8 mouse cellular contexts compared by ENCODE assay signal in the genomic region with DNA sequence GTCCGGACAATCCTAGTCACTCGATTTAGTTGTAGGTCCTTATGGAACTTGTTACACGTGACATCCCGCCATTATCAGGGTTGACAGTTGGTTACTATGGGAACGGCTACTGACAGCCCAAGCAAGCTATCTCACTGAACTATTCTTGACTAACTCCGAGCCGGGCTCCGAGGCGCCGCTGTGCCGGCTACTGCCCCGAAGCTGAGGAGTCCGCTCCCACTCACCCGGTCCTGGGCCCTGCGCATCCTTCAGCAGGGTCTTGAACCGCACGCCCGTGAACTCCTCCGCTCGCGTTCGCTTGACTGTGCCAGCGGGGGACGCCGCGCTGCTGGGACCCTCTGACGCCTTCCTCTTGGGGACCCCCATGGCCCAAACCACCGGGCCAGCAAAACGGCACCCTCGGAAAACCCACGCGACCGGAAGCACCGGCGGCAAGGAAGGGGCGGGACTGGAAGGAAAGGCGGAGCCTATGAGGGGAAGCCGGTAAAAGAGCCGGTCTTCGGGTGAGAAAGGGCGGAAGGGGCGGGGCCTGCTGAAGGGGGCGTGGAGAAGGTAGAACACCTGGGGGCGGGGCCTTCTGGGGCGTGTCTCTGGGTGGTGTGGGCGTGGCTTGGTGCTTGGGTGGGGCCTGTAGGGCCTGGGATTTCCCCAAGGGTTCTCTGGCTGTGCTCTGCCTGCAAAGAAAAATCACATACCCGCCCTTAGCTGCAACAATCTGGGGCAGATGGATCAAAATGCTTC. TPM values are rescaled to one million over a fixed set of nuclear protein-coding genes. Genes with fewer than 3 reads are reported as not detected.
DNase-seq lines count a peak whose midpoint lies in the region; ATAC-seq and TF ChIP-seq lines count a peak whose summit lies in the region.

Gene Urb1, minus strand, starts transcription at position 439 of the 741 bp plus-strand sequence.

- TF ChIP-seq POLR2A in bone marrow macrophage, adult 2 months (IDR thresholded peaks at IDR 0.05; ENCODE audit: borderline replicate concordance, low read depth, low read length), result no peak
- TF ChIP-seq POLR2A in embryonic fibroblast, embryonic 13.5 days (IDR thresholded peaks at IDR 0.05; ENCODE audit: low read depth, low read length), result peak; percentile 37

- under 1% methylated on average over 47 of the region's 47 CpGs for WGBS in heart, embryonic 10.5 days
- under 1% methylated on average over 47 of the region's 47 CpGs for WGBS in kidney, embryonic 15.5 days

- ATAC-seq in kidney, embryonic 15.5 days (replicated peaks; ENCODE audit: low FRiP score), result peak; percentile 95
- peak; percentile 97 for ATAC-seq in monocyte, adult 5-6 weeks (replicated peaks; ENCODE audit: insufficient number of reproducible peaks, low FRiP score, low TSS enrichment, poor library complexity, severe bottlenecking)

- peak; percentile 96 for DNase-seq in A20 (ENCODE audit: low read depth, low spot score)
- DNase-seq in heart, embryonic 10.5 days (ENCODE audit: low spot score), result peak; percentile 100
- peak; percentile 100 for DNase-seq in liver
- DNase-seq in spleen, postnatal 4 days (ENCODE audit: low spot score in 2 of 2), result peak; percentile 100

- no peaks in the 10 kb centered on the region for H3K9me3 ChIP-seq in heart, embryonic 10.5 days
- H3K9me3 ChIP-seq in kidney, embryonic 15.5 days (replicated peaks), result no peaks in the 10 kb centered on the region

- H3K27me3 ChIP-seq in heart, embryonic 10.5 days (ENCODE audit: insufficient read depth, poor library complexity, severe bottlenecking), result no peaks in the 10 kb centered on the region
- H3K27me3 ChIP-seq in kidney, embryonic 15.5 days, result no peaks in the 10 kb centered on the region

- 0 out of 2 replicates have a peak within 1 kb of the TSS, but pooled peaks have one; percentile 29 for H3K27ac ChIP-seq in bone marrow macrophage, adult 2 months (ENCODE audit: insufficient read depth, low read depth, low read length)
- no peak within 1 kb of the TSS for H3K27ac ChIP-seq in embryonic fibroblast, embryonic 13.5 days (ENCODE audit: insufficient read depth, low read length)
- H3K27ac ChIP-seq in heart, embryonic 10.5 days, result peak within 1 kb of the TSS; percentile 86
- peak within 1 kb of the TSS; percentile 85 for H3K27ac ChIP-seq in kidney, embryonic 15.5 days

- TF ChIP-seq CTCF in bone marrow macrophage, adult 2 months (IDR thresholded peaks at IDR 0.05; ENCODE audit: low read depth, low read length), result no peak
- TF ChIP-seq CTCF in embryonic fibroblast, embryonic 13.5 days (IDR thresholded peaks at IDR 0.05; ENCODE audit: borderline replicate concordance, insufficient read depth, low read length), result no peak

- H3K4me1 ChIP-seq in bone marrow macrophage, adult 2 months (ENCODE audit: control insufficient read depth, insufficient read depth, low read length), result peaks cover 15% of the 10 kb centered on the region
- H3K4me1 ChIP-seq in embryonic fibroblast, embryonic 13.5 days (ENCODE audit: control insufficient read depth, insufficient read depth, low read length), result no peaks in the 10 kb centered on the region
- peaks cover 26% of the 10 kb centered on the region for H3K4me1 ChIP-seq in heart, embryonic 10.5 days
- peaks cover 13% of the 10 kb centered on the region; the same call in 1 of the 2 replicates for H3K4me1 ChIP-seq in kidney, embryonic 15.5 days

- H3K9ac ChIP-seq in kidney, embryonic 15.5 days, result peak within 1 kb of the TSS; percentile 59

- peaks cover 6% of the 10 kb centered on the region for H3K36me3 ChIP-seq in heart, embryonic 10.5 days
- peaks cover 1% of the 10 kb centered on the region; the same call in 1 of the 2 replicates for H3K36me3 ChIP-seq in kidney, embryonic 15.5 days

- H3K4me2 ChIP-seq in kidney, embryonic 15.5 days, result peak within 1 kb of the TSS; percentile 91

- H3K4me3 ChIP-seq in bone marrow macrophage, adult 2 months (ENCODE audit: insufficient read depth, low read length), result peak within 1 kb of the TSS; percentile 95
- peak within 1 kb of the TSS; percentile 87 for H3K4me3 ChIP-seq in embryonic fibroblast, embryonic 13.5 days (ENCODE audit: insufficient read depth, low read length)
- H3K4me3 ChIP-seq in heart, embryonic 10.5 days, result peak within 1 kb of the TSS; percentile 96
- H3K4me3 ChIP-seq in kidney, embryonic 15.5 days (replicated peaks), result peak within 1 kb of the TSS; percentile 96

RNA-seq across cellular contexts. Expression of gene Urb1, which starts in this region (rescaled TPM):
- polyA plus RNA-seq in bone marrow macrophage, adult 2 months (2012; ENCODE audit: insufficient read depth, insufficient read length, missing spikeins), result 2.3 and 2.8 TPM in 2 replicates
- 6.2 and 6.7 TPM in 2 replicates for polyA plus RNA-seq in embryonic fibroblast, embryonic 13.5 days (2011; ENCODE audit: insufficient read length, low read depth, missing spikeins)
- polyA plus RNA-seq in heart, embryonic 10.5 days (2016; fragmentation: Nextera tagmentation; extraction: Ambion mirVana), result 8.4 and 12.7 TPM in 2 replicates
- polyA plus RNA-seq in kidney, embryonic 15.5 days (2015; fragmentation: Nextera tagmentation; extraction: Ambion mirVana), result 8.7 and 9.0 TPM in 2 replicates
- 3.9 to 6.8 TPM (median 4.9 TPM) in 3 replicates for total RNA-seq in monocyte, adult 5-6 weeks (2017)
